Mouse (Mus musculus) right cerebral cortex, postnatal 10 days (tissue): ENCODE measurements around the gene Kdm4b.

Experiments used
- DNase-seq, 2 experiments: peaks; one replicate each; pipeline ENCODE4 v3.0.0; 2021; ENCODE audit warnings: low spot score in 2 of 2

Gene Kdm4b

GRCm38 (mm10) chr17:56384903-56385302 lies 59.0 kb downstream of the Kdm4b start:
- DNase-seq = no peak

DNA sequence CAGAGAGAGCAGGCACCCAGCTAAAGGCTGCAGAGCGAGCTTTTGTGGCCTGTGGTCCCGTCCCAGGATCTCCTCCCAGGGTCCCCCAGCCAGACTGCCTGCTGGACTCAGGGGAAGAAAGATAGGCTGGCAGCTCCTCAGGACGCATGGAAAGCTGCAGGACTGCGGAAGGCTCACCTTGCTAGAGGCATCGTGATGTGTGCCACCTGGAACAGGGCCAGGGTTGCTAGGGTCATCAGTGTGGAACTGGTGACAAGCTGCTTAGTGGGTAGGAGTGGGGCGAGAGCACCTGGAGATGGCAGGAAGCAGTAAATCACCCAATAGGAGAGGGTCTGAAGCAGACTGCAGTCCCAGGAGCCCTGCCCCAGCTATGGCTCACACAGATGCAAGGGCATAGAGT lies 61.8 kb downstream of the Kdm4b start:
- DNase-seq = no peak

DNA sequence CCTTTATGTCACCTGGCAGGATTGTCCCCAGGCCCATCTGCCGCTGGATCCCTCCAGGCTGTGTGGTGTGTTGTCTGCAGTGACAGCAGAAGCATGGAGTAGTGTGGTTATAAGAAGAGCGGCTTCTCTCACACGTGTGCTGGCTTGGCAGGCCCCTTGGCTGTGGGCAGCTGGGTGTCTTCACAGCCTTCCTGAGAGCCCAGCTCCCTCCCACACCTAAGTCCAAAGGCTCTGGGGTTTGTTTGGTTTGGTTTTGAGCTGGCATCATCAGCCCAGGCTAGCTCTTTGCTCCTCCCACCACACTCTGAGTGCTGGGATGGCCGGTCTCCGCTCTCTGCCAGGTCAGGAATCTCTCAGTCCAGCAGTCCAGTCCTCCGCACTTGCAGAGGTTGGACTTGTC lies 67.4 kb downstream of the Kdm4b start:
- no peak for DNase-seq

GRCm38 (mm10) chr17:56393889-56394288 lies 68.0 kb downstream of the Kdm4b start:
- DNase-seq = no peak

DNA sequence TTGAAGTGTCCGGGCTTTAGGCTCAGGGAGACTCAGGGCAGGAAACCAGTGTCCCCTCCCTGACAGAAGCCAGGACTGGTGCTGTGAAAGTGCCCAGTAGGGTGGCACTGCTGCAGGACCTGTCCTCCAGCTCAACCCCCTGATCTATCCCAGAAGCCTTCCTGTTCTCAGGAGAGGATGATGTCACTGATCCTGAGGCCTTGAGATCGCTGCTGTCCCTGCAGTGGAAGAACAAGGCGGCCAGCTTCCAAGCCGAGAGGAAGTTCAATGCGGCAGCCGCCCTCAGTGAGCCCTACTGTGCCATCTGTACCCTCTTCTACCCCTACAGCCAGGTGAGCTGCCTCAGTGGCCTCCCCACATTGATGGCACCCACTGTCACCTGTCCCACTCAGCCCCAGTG lies 70.2 kb downstream of the Kdm4b start:
- no peak for DNase-seq

- no peak for DNase-seq
Measured at GRCm38 (mm10) chr17:56400221-56400620, 74.4 kb downstream of the Kdm4b start.

DNA sequence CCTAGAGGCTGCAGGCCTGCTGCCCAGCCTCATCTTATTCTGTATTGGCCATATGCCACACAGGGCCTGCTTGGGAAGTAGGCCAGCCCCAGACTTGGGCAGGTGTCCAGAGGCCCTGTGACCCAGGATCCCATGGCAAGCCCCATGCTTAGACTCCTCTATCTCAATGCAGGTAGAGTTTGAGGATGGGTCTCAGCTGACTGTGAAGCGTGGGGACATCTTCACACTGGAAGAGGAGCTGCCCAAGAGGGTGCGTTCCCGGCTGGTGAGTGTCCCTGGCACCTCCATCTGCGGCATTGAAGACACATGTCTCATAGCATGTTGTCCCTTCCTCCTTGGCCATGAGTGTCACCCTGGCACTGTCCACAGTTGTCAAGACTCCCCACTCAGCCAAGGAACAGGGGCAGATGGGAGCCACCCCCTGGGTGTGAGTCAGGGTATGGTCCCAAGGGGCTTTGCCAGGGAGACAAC lies 75.2 kb downstream of the Kdm4b start:
- DNase-seq = no peak

GRCm38 (mm10) chr17:56405341-56405740 lies 79.5 kb downstream of the Kdm4b start:
- no peak for DNase-seq

DNA sequence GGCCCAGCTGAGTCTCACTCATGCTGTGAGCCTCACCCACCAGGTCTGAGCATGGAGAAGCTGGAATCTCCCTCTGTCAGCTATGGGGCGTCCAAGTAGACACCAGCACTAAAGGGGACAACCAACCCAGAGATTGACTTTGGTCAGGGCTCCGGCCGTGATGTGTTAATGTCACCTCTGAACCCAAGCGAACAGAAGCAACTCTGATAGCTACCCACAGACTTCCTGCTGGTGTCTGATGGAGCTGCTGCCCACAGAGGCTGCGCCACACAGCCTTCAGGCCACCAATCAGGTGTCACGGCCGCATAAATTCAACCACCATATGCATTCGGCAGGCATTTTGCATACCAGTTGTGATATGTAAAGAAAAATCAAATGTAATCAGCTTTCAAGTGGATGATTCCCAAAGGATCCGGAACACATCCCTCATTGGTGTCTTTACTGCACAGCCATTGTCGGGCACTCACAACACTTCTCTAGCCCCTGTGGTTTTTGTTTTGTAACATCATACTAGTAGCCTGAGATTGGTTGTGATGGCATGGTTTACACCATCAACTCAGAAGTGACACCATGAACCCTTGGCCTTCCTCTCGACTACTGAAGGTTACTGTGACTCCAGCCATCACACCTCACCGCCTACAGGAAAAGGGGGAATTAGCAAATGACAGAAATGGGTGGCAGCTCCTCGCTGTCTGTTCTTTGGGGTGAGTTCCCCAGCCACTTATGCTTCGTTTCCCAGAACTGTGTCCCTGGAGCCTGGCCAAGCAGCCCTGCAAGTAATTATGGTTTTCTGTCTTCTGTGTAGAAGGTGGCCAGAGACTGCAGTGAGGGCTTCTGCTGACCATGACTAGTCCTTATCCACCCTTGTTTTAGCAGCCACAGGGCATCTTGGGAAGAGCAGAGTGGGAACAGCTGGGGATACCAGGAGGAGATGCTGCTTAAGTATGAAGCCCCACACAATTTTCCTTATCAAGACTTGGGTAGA lies 80.3 kb downstream of the Kdm4b start:
- peak; percentile 69 to 70 for DNase-seq

DNA sequence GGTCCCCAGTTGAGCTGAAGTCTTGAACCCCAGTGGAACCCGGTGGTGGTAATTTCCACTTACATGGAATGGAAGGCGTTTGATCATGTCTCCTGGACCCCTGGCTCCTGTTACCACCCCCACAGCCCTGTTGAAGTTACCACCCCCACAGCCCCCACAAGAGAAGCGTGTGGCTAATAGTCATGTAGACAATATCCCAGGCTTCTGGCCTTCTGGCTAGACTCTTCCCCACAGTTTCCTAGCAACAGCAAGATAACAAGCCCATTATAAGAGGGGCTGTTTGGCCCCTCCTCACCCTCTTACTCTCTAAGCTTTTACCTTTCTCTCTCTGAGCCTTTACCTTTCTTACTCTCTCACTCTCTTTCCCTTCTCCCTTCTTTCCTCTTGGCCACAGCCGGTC lies 81.0 kb downstream of the Kdm4b start:
- no peak for DNase-seq

DNA sequence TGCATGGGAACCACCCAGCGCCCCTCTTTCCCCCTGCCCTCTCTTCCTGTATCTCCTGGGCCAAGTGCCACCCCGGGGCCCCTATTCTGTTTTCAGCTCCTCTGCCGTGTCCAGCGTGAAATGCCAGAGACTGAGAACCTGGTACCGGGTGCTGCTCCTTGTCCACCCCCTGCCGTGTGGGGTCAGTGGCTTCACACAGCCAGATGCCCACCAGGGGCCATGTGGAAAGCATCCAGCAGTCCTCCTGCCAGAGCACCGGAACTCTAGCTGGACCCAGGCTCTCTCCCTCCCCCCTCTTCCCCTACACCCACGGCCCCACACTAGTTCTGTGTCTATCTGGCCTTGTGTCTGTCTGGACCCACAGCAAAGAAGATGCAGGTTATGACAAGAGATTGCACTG lies 81.5 kb downstream of the Kdm4b start:
- DNase-seq = no peak

DNA sequence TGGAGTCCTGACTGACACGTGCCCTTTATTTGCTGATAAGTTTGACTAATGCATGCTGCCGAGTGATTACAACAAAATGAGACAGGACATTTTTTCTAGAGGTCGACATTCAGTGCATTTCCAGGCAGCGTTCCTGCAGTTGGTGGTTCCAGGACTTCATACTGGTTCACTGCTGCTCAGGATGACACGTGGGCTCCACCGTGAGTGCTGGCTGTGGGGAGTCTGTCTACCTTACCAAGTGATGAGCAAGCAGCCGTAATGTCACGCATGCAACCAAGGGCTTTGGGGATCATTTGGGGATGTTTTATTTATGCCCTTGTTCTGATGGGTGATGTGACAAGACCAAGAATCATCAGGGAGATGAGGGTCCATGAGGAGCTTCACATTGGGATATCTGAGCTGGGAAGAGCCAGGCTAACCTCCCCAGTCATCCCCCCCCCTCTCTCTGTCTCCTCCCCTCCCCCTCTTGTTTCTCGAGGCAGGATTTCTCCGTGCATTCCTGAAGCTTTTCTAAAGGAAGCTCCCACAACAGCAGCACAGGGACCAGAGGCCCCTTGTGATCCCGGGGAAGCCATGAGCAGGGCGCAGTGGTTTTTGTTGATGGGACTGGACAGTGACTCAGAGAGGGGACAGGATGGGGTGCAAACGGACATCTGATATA lies 83.2 kb downstream of the Kdm4b start:
- no peak for DNase-seq

DNA sequence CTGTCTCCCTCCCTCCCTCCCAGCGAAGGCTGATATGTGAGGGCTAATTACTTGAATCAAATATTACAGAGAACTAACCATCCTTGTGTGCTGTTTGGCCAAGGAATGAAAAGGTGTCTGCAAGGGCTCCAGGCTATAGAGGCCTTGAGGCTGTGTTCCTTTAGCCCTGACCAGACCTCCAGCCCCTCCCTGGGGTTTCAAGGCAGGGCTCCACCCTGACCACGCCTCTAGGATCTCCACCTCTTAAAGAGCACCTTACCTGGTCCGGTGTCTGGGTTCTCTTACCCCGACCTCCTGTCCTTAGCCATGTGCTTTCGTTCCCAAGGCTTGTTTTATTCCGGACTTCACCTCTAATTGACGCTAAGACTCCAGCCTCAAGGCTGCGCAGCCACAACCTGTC lies 83.9 kb downstream of the Kdm4b start:
- DNase-seq = no peak

DNA sequence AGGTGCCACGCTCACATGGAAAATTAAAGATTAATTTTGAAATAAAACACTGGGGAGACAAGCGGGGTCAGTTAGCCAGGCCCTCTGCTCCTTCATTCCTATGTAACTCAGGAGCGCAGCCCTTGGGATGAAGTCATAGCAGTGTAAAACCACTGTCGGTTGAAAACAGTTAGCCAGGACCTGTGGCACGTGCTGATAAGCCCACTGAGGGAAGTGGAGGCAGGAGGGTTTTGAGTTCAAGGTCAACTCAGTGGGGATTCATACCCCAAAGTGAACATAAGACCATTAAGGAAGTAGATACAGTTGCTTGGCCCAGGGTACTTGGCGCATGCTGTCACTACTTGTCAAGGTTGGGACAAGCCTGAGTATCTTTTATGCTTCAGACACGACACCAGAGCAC lies 85.6 kb downstream of the Kdm4b start:
- DNase-seq = no peak

- no peak for DNase-seq
Measured at GRCm38 (mm10) chr17:56413113-56413512, 87.3 kb downstream of the Kdm4b start.

DNA sequence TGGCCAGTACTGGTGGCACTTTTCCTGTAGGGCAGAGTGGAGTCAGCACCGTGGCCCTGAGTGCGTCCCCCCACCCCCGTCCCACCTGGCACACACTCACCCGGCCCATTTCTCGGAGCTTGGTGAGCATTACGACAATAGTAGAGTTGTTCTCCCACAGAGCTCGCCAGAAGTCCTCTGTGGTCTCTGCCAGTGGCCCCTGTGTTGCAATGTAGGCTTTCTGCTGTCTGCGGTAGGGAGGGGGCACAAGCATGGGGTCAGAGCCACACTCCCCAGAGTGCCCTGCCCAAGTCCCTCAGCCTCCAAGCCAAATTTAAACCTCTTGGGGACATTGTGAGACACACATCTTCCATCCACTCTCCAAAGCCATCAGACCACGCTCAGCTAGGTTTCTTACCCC lies 88.9 kb downstream of the Kdm4b start:
- no peak for DNase-seq

GRCm38 (mm10) chr17:56418304-56418703 lies 92.4 kb downstream of the Kdm4b start:
- no peak for DNase-seq

DNA sequence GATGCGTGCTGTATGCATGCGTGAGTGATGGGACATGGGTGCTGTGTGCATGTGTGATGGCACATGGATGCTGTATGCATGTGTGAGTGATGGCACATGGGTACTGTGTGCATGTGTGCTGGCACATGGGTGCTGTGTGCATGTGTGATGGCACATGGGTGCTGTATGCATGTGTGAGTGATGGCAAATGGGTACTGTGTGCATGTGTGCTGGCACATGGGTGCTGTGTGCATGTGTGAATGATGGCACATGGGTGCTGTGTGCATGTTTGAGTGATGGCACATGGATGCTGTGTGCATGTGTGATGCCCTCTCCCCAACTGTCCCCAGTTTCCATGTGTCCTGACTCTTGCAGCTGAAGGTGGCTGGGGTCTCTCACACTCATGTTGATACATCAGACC lies 94.2 kb downstream of the Kdm4b start:
- no peak for DNase-seq

DNA sequence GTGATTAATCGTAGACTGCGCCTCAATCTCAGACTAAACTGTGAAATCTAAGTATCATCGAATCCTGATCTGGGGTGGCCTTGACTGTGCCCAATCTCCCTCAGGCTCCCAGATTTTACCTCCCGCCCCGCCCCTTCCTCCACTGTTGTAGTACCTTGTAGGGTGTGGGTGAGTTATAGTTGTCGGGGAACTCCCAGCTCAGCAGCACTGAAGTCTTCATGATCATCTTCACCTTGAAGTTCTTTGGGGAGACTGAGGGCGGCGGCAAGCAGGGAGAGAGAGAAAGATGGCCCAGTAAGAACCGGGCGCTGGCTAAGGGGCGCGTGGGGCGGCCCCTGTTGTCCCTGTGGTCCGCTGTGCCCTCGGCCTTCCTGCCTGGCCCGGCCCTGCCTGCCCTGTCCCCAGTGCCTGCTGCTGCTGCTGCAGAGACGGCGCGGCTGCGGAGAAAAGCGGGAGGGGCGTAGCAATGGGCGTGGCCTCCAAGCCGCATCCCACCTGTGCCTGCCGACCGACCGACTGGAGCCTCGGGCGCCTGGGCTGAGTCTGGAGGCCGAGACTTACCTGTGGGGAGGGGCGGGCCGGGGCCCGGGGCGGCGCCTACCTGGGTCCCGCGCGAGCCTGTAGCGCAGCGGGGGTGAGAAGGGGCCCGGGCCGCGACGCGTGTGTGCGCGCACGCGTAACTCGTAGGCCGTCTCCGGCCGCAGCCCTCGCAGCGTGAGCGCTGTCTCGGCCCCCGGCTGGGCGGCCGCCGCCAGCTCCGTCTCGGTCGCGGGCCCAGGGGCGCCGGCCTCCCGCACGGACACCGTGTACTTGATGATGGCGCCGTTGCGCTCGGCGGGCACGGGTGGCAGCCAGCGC lies 99.1 kb downstream of the Kdm4b start:
- DNase-seq = no peak

DNA sequence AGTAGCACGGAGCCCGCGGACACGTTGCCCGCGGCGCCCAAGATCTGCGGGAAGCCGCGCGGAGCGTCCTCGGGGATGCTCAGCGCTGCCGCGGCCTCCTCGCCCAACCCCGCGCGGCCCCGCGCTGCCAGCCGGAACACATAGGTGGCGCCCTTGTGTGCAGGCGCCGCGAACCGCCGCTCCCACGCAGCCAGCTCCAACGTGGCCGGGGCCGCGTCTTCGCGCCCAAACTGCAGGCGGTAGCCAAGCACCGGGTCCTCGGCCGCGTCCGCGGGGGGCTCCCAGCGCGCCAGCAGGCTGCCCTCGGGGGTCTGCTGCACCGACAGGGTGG lies 99.7 kb downstream of the Kdm4b start:
- peak; percentile 79 to 84 for DNase-seq

DNA sequence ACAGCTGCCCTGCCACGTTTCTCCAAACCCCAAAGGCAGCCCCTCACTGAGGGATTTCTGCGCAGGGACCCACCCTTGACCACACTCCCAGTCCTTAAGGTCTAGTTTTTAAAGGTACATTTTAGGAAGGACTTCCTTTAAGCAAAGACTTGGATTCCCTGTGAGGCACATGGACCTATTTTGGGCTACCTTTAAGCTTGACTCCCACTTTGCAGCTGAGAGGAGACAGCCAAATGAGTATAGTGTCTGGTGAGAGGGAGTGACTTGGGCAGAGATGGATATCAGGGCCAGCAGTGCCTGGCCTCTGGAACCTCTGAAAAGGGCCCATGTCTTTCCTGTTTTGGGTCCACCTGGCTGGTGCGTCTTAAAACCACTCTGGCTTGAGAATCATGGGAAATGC lies 100.1 kb downstream of the Kdm4b start:
- no peak for DNase-seq

DNA sequence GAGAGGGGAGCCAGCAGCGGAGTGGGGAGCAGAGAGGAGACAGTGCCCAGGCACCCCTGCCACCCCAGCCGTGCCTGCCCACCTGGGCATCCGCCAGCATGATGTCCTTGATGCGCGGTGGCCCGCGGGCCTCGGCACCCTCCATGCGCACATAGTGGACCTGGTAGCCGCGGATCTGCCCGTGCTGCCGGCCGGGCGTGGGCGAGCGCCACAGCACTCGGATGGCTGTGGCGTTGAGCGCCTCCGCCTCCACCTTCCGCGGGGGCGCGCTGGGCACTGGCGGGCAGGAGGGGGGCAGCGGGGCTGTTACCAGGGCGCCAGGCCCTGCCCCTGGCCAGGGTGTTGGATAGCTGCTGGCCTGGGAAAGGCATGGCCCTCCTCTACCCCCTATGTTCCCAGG lies 102.0 kb downstream of the Kdm4b start:
- DNase-seq = no peak
